10 mouse cellular contexts compared by ENCODE assay signal in the genomic region with DNA sequence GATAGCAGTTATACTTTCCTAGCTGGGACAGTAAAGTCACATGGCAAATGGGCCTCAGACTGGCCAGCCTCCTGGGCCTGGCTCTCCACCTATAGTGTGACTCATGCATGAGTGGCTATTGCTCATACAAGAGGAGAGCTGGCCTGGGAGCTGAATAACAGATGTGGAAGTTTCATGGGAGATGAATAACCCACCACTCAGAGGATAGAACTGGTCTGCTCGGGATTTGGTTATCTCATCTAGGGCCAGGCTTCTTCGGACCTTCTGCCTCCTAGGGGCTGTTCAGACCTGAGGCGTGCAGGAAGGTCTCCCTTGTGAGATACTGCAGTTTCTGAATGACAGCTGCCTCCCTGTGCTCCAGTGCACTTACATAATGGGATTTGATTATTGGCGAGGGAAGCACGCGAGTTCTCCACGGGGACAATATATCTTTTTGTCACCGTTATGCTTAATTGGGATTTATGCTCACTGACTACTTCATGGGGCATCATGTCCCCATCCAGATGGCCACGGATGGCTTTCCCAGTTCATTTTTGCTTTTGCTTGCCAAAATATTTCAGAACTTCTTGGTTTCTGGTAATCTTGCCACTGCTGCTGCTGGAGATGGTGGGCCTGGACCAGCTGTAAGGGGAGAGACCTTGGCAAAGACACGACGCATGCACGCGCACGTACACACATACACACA.
DNase-seq lines count a peak whose midpoint lies in the region; ATAC-seq and TF ChIP-seq lines count a peak whose summit lies in the region.
"Had no signal": no experiment of that assay in that cellular context is flagged by ENCODE, and none has a peak within 500 bp of the region (broad histone marks: within the 10 kb centered on the region; RNA-seq: fewer than 3 reads in every experiment).

No protein-coding gene starts in this region.

- no peak for DNase-seq in left cerebral cortex, adult 2 months (ENCODE audit: extremely low spot score in 1 of 2, low spot score in 2 of 2)
- no peak for DNase-seq in left cerebral cortex, postnatal 10 days (ENCODE audit: extremely low spot score in 1 of 2, low spot score in 2 of 2)
- peak; percentile 83 for DNase-seq in brain, embryonic 14.5 days (ENCODE audit: low read depth)
- peak; percentile 48 for DNase-seq in heart, postnatal 25 days (ENCODE audit: low spot score)
- DNase-seq: kidney, postnatal 25 days had no signal

- peaks cover 24% of the 10 kb centered on the region for H3K36me3 ChIP-seq in myocyte (ENCODE audit: control insufficient read depth, insufficient read depth)
- H3K36me3 ChIP-seq in kidney, embryonic 16.5 days (ENCODE audit: insufficient read depth, low read length), result peaks cover 82% of the 10 kb centered on the region

- ATAC-seq in granulocyte monocyte progenitor cell, adult 5-6 weeks (replicated peaks; ENCODE audit: poor library complexity, severe bottlenecking), result no peak
- ATAC-seq in kidney, embryonic 16.5 days (ENCODE audit: low FRiP score, low TSS enrichment), result no peak
- ATAC-seq in cerebellum, adult (ENCODE audit: insufficient number of reproducible peaks, low FRiP score, low TSS enrichment), result no peak

- no peaks in the 10 kb centered on the region for H3K27me3 ChIP-seq in myocyte (ENCODE audit: control insufficient read depth, insufficient read depth, insufficient read length)
- no peaks in the 10 kb centered on the region for H3K27me3 ChIP-seq in kidney, embryonic 16.5 days (ENCODE audit: insufficient read depth, low read length)
- H3K27me3 ChIP-seq: embryonic facial prominence, embryonic 12.5 days had no signal

- no peaks in the 10 kb centered on the region for H3K79me2 ChIP-seq in myocyte (ENCODE audit: control insufficient read depth, insufficient read depth)

- H3K4me3 ChIP-seq in left cerebral cortex, adult 2 months, result no peak overlapping the region
- no peak overlapping the region for H3K4me3 ChIP-seq in myocyte
- H3K4me3 ChIP-seq in kidney, embryonic 16.5 days (ENCODE audit: low read length), result no peak overlapping the region
- H3K4me3 ChIP-seq: embryonic facial prominence, embryonic 12.5 days had no signal

- no peaks in the 10 kb centered on the region for H3K4me1 ChIP-seq in kidney, embryonic 16.5 days (ENCODE audit: insufficient read depth, low read length)
- H3K4me1 ChIP-seq: embryonic facial prominence, embryonic 12.5 days had no signal

- TF ChIP-seq POLR2A in brain, embryonic 14.5 days (IDR thresholded peaks at IDR 0.05; ENCODE audit: borderline replicate concordance, extremely low read depth, insufficient read depth, insufficient read length, poor library complexity, severe bottlenecking), result no peak
- TF ChIP-seq POLR2A in myocyte (IDR thresholded peaks at IDR 0.05; ENCODE audit: insufficient read length, low read depth), result no peak

- H3ac ChIP-seq in myocyte (ENCODE audit: control insufficient read depth, insufficient read length), result no peak overlapping the region

- H3K27ac ChIP-seq in left cerebral cortex, adult 2 months, result peak overlapping the region; percentile 28; the same call in 1 of the 2 replicates
- no peak overlapping the region for H3K27ac ChIP-seq in kidney, embryonic 16.5 days (ENCODE audit: low read length)
- H3K27ac ChIP-seq: embryonic facial prominence, embryonic 12.5 days had no signal

- peak overlapping the region; percentile 60 for H3K4me2 ChIP-seq in myocyte (ENCODE audit: low read depth)
- H3K4me2 ChIP-seq in kidney, embryonic 16.5 days (replicated peaks; ENCODE audit: low read depth, low read length), result no peak overlapping the region
- H3K4me2 ChIP-seq: embryonic facial prominence, embryonic 12.5 days had no signal

- TF ChIP-seq CTCF in left cerebral cortex, adult 2 months (IDR thresholded peaks at IDR 0.05), result no peak
- no peak for TF ChIP-seq CTCF in brain, embryonic 14.5 days (IDR thresholded peaks at IDR 0.05; ENCODE audit: borderline replicate concordance, extremely low read depth, insufficient read depth, insufficient read length)

- 85% methylated on average over 14 of the region's 14 CpGs for WGBS in kidney, embryonic 16.5 days

- H3K9me3 ChIP-seq in kidney, embryonic 16.5 days (ENCODE audit: low read length), result no peaks in the 10 kb centered on the region
- H3K9me3 ChIP-seq: embryonic facial prominence, embryonic 12.5 days had no signal

- H3K9ac ChIP-seq in kidney, embryonic 16.5 days (replicated peaks; ENCODE audit: low read length), result no peak overlapping the region
- H3K9ac ChIP-seq: embryonic facial prominence, embryonic 12.5 days had no signal

- intact Hi-C loops in left cerebral cortex, adult 2 months (cut with DNase I), result no loop called here
- intact Hi-C loops in left cerebral cortex, postnatal 10 days (cut with DNase I), result no loop called here
- intact Hi-C loops in heart, postnatal 25 days (cut with DNase I), result loop anchor here (2.0 kb wide), 1 partner anchor 21 kb away; no protein-coding TSS in a partner anchor

TF ChIP-seq in myocyte, 11 proteins besides CTCF, POLR2A, EP300 and RAD21:
- TF ChIP-seq E2F4 (IDR thresholded peaks at IDR 0.05; ENCODE audit: insufficient read depth) (no peak), MYOD1 (IDR thresholded peaks at IDR 0.05; ENCODE audit: control insufficient read depth in 1 of 3, insufficient read length in 2 of 3, low read depth in 2 of 3) (peak in 1 of 3 experiments; percentile 25), CEBPB (IDR thresholded peaks at IDR 0.05; ENCODE audit: insufficient read depth, poor library complexity, severe bottlenecking) (0 out of 2 replicates have a peak, but pooled peaks have one; percentile 10), USF1 (IDR thresholded peaks at IDR 0.05; ENCODE audit: low read depth) (peak; percentile 81)

Comparison
In these comparisons a context has a peak if more than half of its experiments do, and no peak if none do; other contexts are left out.
1. DNase-seq: peak in brain, embryonic 14.5 days (single experiment) and heart, postnatal 25 days (single experiment); none in left cerebral cortex, adult 2 months (0 of 2) and left cerebral cortex, postnatal 10 days (0 of 2).